Mouse (Mus musculus): ENCODE data around the gene Ncln. TPM values are rescaled to one million over a fixed set of nuclear protein-coding genes. Genes with fewer than 3 reads are reported as not detected.
A peak's percentile ranks its signal among the peaks of the same experiment; 100 is the strongest.

Ncln gene
- polyA plus RNA-seq, 1 experiment from 2014 or later: 40.9 TPM

GRCm38 (mm10) chr10:81460471-81460870, 35.7 kb downstream of the Ncln start:
- 27% methylated on average over 20 of the region's 20 CpGs for WGBS (ENCODE audit: insufficient replicate concordance)
- Histone ChIP-seq H3K4me1 (ENCODE audit: control insufficient read depth, insufficient read depth, low read length) (peaks cover 6% of the 10 kb centered on the region), H3K9ac (ENCODE audit: low read depth, low read length) (no peak overlapping the region), H3K4me3 (ENCODE audit: low read depth, low read length) (0 out of 2 replicates have a peak overlapping the region, but pooled peaks have one; percentile 8), H3K9me3 (replicated peaks; ENCODE audit: control insufficient read depth, low read length) (no peaks in the 10 kb centered on the region), H3K4me2 (no peak overlapping the region), H3K27me3 (ENCODE audit: control insufficient read depth, insufficient read depth, low read length) (peaks cover 94% of the 10 kb centered on the region), H3K36me3 (ENCODE audit: control insufficient read depth, insufficient read depth, low read length) (no peaks in the 10 kb centered on the region), H3K27ac (ENCODE audit: low read depth, low read length) (no peak overlapping the region)
- no peak for ATAC-seq (replicated peaks; ENCODE audit: insufficient number of reproducible peaks, low FRiP score, low TSS enrichment)

GRCm38 (mm10) chr10:81459399-81459798, 36.8 kb downstream of the Ncln start:
- 58% methylated on average over 21 of the region's 21 CpGs for WGBS (ENCODE audit: insufficient replicate concordance)
- Histone ChIP-seq H3K4me1 (ENCODE audit: control insufficient read depth, insufficient read depth, low read length) (peaks cover 4% of the 10 kb centered on the region), H3K9ac (ENCODE audit: low read depth, low read length) (no peak overlapping the region), H3K27ac (ENCODE audit: low read depth, low read length) (no peak overlapping the region), H3K27me3 (ENCODE audit: control insufficient read depth, insufficient read depth, low read length) (peaks cover 94% of the 10 kb centered on the region), H3K4me3 (ENCODE audit: low read depth, low read length) (no peak overlapping the region), H3K4me2 (no peak overlapping the region), H3K9me3 (replicated peaks; ENCODE audit: control insufficient read depth, low read length) (no peaks in the 10 kb centered on the region), H3K36me3 (ENCODE audit: control insufficient read depth, insufficient read depth, low read length) (no peaks in the 10 kb centered on the region)
- no peak for ATAC-seq (replicated peaks; ENCODE audit: insufficient number of reproducible peaks, low FRiP score, low TSS enrichment)

- H3K4me1 ChIP-seq (ENCODE audit: control insufficient read depth, insufficient read depth, low read length): no peaks in the 10 kb centered on the region
- H3K9me3 ChIP-seq (replicated peaks; ENCODE audit: control insufficient read depth, low read length): no peaks in the 10 kb centered on the region
- H3K4me3 ChIP-seq (ENCODE audit: low read depth, low read length): no peak overlapping the region
- peaks cover 94% of the 10 kb centered on the region for H3K27me3 ChIP-seq (ENCODE audit: control insufficient read depth, insufficient read depth, low read length)
- no peaks in the 10 kb centered on the region for H3K36me3 ChIP-seq (ENCODE audit: control insufficient read depth, insufficient read depth, low read length)
- no peak overlapping the region for H3K4me2 ChIP-seq
- no peak overlapping the region for H3K9ac ChIP-seq (ENCODE audit: low read depth, low read length)
- no peak for ATAC-seq (replicated peaks; ENCODE audit: insufficient number of reproducible peaks, low FRiP score, low TSS enrichment)
- 76% methylated on average over 6 of the region's 6 CpGs for WGBS (ENCODE audit: insufficient replicate concordance)
- no peak overlapping the region for H3K27ac ChIP-seq (ENCODE audit: low read depth, low read length)
Measured at GRCm38 (mm10) chr10:81458267-81458666, 37.9 kb downstream of the Ncln start.

GRCm38 (mm10) chr10:81457624-81458023, 38.6 kb downstream of the Ncln start:
- Histone ChIP-seq H3K4me1 (ENCODE audit: control insufficient read depth, insufficient read depth, low read length) (no peaks in the 10 kb centered on the region), H3K27me3 (ENCODE audit: control insufficient read depth, insufficient read depth, low read length) (peaks cover 94% of the 10 kb centered on the region), H3K4me2 (no peak overlapping the region), H3K4me3 (ENCODE audit: low read depth, low read length) (no peak overlapping the region), H3K27ac (ENCODE audit: low read depth, low read length) (no peak overlapping the region), H3K36me3 (ENCODE audit: control insufficient read depth, insufficient read depth, low read length) (no peaks in the 10 kb centered on the region), H3K9ac (ENCODE audit: low read depth, low read length) (no peak overlapping the region), H3K9me3 (replicated peaks; ENCODE audit: control insufficient read depth, low read length) (no peaks in the 10 kb centered on the region)
- no peak for ATAC-seq (replicated peaks; ENCODE audit: insufficient number of reproducible peaks, low FRiP score, low TSS enrichment)
- 77% methylated on average over 8 of the region's 8 CpGs for WGBS (ENCODE audit: insufficient replicate concordance)

GRCm38 (mm10) chr10:81456983-81457563, 39.1 kb downstream of the Ncln start:
- no peaks in the 10 kb centered on the region for H3K36me3 ChIP-seq (ENCODE audit: control insufficient read depth, insufficient read depth, low read length)
- no peaks in the 10 kb centered on the region for H3K9me3 ChIP-seq (replicated peaks; ENCODE audit: control insufficient read depth, low read length)
- no peaks in the 10 kb centered on the region for H3K4me1 ChIP-seq (ENCODE audit: control insufficient read depth, insufficient read depth, low read length)
- H3K9ac ChIP-seq (ENCODE audit: low read depth, low read length): no peak overlapping the region
- no peak for ATAC-seq (replicated peaks; ENCODE audit: insufficient number of reproducible peaks, low FRiP score, low TSS enrichment)
- 23% methylated on average over 12 of the region's 12 CpGs for WGBS (ENCODE audit: insufficient replicate concordance)
- no peak overlapping the region for H3K4me3 ChIP-seq (ENCODE audit: low read depth, low read length)
- H3K4me2 ChIP-seq: no peak overlapping the region
- peaks cover 94% of the 10 kb centered on the region for H3K27me3 ChIP-seq (ENCODE audit: control insufficient read depth, insufficient read depth, low read length)
- no peak overlapping the region for H3K27ac ChIP-seq (ENCODE audit: low read depth, low read length)

GRCm38 (mm10) chr10:81455181-81455895, 40.9 kb downstream of the Ncln start, which contains the start of gene Nfic:
Nfic (minus strand) TSS chr10:81455635.
- no peak within 1 kb of the TSS for H3K9ac ChIP-seq (ENCODE audit: low read depth, low read length)
- H3K36me3 ChIP-seq (ENCODE audit: control insufficient read depth, insufficient read depth, low read length): no peaks in the 10 kb centered on the region
- H3K27me3 ChIP-seq (ENCODE audit: control insufficient read depth, insufficient read depth, low read length): peaks cover 94% of the 10 kb centered on the region
- 59% methylated on average over 28 of the region's 28 CpGs for WGBS (ENCODE audit: insufficient replicate concordance)
- no peak within 1 kb of the TSS for H3K4me3 ChIP-seq (ENCODE audit: low read depth, low read length)
- no peak for ATAC-seq (replicated peaks; ENCODE audit: insufficient number of reproducible peaks, low FRiP score, low TSS enrichment)
- H3K4me2 ChIP-seq: no peak within 1 kb of the TSS
- no peaks in the 10 kb centered on the region for H3K4me1 ChIP-seq (ENCODE audit: control insufficient read depth, insufficient read depth, low read length)
- no peaks in the 10 kb centered on the region for H3K9me3 ChIP-seq (replicated peaks; ENCODE audit: control insufficient read depth, low read length)
- no peak within 1 kb of the TSS for H3K27ac ChIP-seq (ENCODE audit: low read depth, low read length)

- no peaks in the 10 kb centered on the region for H3K4me1 ChIP-seq (ENCODE audit: control insufficient read depth, insufficient read depth, low read length)
- WGBS (ENCODE audit: insufficient replicate concordance): 64% methylated on average over 2 of the region's 2 CpGs
- no peak for ATAC-seq (replicated peaks; ENCODE audit: insufficient number of reproducible peaks, low FRiP score, low TSS enrichment)
- no peak overlapping the region for H3K9ac ChIP-seq (ENCODE audit: low read depth, low read length)
- H3K27ac ChIP-seq (ENCODE audit: low read depth, low read length): no peak overlapping the region
- H3K9me3 ChIP-seq (replicated peaks; ENCODE audit: control insufficient read depth, low read length): no peaks in the 10 kb centered on the region
- no peak overlapping the region for H3K4me3 ChIP-seq (ENCODE audit: low read depth, low read length)
- no peak overlapping the region for H3K4me2 ChIP-seq
- H3K36me3 ChIP-seq (ENCODE audit: control insufficient read depth, insufficient read depth, low read length): no peaks in the 10 kb centered on the region
- peaks cover 83% of the 10 kb centered on the region for H3K27me3 ChIP-seq (ENCODE audit: control insufficient read depth, insufficient read depth, low read length)
Measured at GRCm38 (mm10) chr10:81454106-81454505, 42.1 kb downstream of the Ncln start.

GRCm38 (mm10) chr10:81452947-81453288, 43.3 kb downstream of the Ncln start:
- Histone ChIP-seq H3K9me3 (replicated peaks; ENCODE audit: control insufficient read depth, low read length) (no peaks in the 10 kb centered on the region), H3K4me3 (ENCODE audit: low read depth, low read length) (no peak overlapping the region), H3K4me1 (ENCODE audit: control insufficient read depth, insufficient read depth, low read length) (no peaks in the 10 kb centered on the region), H3K36me3 (ENCODE audit: control insufficient read depth, insufficient read depth, low read length) (no peaks in the 10 kb centered on the region), H3K9ac (ENCODE audit: low read depth, low read length) (no peak overlapping the region), H3K27me3 (ENCODE audit: control insufficient read depth, insufficient read depth, low read length) (peaks cover 74% of the 10 kb centered on the region), H3K4me2 (no peak overlapping the region; the same call in 1 of the 2 replicates), H3K27ac (ENCODE audit: low read depth, low read length) (no peak overlapping the region)
- ATAC-seq (replicated peaks; ENCODE audit: insufficient number of reproducible peaks, low FRiP score, low TSS enrichment): no peak
- 7% methylated on average over 14 of the region's 14 CpGs for WGBS (ENCODE audit: insufficient replicate concordance)
